Mouse (Mus musculus) adrenal gland, postnatal 36 days (tissue): ENCODE results near the gene Pacs1. TPM values are rescaled to one million over a fixed set of nuclear protein-coding genes. Genes with fewer than 3 reads are reported as not detected.
A peak's percentile ranks its signal among the peaks of the same experiment; 100 is the strongest.
"Not testable (repeated sequence)": the region's sequence is repeated elsewhere in the genome, so short reads cannot be mapped to it uniquely, and the experiment has no call there.

Experiments used
- DNase-seq, 2 experiments: peaks; one replicate each; pipeline ENCODE4 v3.0.0; 2021; ENCODE audit warnings: mixed read lengths in 1 of 2
- total RNA-seq, 2 experiments: library from RNA; stranded (reverse); gene quantifications; 2 replicates each; pipeline ENCODE4 v1.2.3; 2021

Gene Pacs1
- total RNA-seq, 2 experiments from 2014 or later = 15.6 to 23.6 TPM

DNA sequence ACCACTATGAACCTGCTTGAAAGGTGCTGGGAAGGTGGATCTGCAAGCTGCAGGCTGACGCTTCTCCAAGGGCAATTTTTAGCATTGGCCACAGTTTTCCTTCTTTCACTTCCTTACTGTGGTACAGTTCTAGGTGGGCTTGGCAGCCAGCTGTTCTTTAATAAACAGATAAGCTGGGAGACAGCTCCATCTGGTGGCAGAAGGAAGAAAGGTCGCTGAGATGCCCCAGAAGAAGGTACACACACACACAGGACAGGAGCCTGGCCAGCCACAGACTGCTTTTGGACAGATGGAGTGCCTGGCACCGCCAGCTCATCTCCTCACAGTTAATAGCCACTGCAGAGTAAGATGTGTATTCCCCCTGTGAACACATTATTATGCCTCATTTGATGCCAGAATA is 121.6 kb downstream of the Pacs1 start:
- DNase-seq = peak; percentile 41 to 59

GRCm38 (mm10) chr19:5150358-5150757 is 122.6 kb downstream of the Pacs1 start:
- DNase-seq = no peak

GRCm38 (mm10) chr19:5149041-5149440 is 123.9 kb downstream of the Pacs1 start:
- DNase-seq = not testable (repeated sequence)

- DNase-seq = peak; percentile 51 to 63
Measured at GRCm38 (mm10) chr19:5139640-5140039, 133.3 kb downstream of the Pacs1 start.

DNA sequence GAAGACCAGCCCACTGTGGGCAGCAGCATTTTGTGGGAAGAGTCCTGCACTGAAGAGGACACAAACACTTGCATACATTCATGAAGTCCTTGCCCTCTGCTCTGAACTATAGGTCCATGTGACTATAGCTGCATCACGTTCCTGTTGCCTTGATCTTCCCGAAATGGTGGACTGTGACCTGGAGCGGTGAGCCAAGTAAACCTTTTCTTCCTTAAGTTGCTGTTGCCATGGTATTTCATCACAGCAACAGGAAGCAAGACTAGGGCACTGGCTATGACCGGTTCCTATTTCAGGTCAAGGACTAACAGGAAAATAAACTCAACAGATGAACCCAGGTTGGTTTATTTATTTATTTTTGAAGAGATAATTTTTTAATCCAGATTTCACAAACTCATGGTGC is 141.7 kb downstream of the Pacs1 start:
- no peak for DNase-seq

- DNase-seq = no peak
Measured at GRCm38 (mm10) chr19:5129770-5130169, 143.1 kb downstream of the Pacs1 start.

GRCm38 (mm10) chr19:5124055-5124614 is 148.8 kb downstream of the Pacs1 start:
- DNase-seq = no peak

DNA sequence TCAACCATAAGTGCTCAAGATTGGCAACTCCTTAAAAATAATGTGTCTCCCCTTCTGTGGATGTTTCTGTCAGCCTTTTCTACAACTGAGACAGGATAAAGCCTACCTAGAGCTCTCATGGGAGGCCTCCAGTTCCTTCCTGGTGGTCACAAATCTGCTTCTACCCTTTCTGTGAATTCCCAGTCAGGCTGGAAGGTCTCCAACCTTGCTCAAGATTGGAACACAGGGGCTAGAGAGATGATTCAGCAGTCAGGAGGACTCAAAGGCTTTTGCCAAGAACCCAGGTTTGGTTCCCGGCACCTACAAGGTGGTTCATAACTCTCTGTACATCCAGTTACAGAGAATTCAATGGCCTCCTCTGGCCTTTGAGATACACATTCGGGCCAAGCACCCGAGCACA is 149.7 kb downstream of the Pacs1 start:
- DNase-seq = no peak

GRCm38 (mm10) chr19:5122492-5122891 is 150.4 kb downstream of the Pacs1 start:
- no peak for DNase-seq

GRCm38 (mm10) chr19:5118384-5118698 is 154.6 kb downstream of the Pacs1 start, which contains the start of gene Klc2:
Gene Klc2, minus strand, starts transcription at chr19:5118560.
- no peak for DNase-seq

- peak; percentile 93 to 96 for DNase-seq
Measured at GRCm38 (mm10) chr19:5117494-5118383, 155.2 kb downstream of the Pacs1 start.

DNA sequence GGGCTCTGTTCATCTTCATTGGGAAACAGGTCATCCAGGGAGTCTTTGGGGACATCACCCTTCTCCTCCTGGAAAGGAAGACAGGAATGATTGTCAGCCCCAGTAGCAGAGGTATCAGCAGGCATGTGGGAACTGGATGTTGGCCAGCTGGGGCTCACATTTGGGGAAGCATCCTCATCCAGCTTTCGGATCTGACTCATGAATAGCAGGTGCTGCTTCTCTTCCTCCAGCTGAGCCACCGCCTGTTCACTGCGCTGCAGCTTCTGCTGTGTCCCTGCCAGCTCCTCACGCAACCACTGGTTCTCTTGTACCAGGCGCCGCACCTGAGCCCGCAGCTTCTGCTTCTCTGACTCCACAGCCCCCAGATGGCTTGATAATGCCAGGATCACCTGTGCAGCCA is 159.1 kb downstream of the Pacs1 start:
- no peak for DNase-seq

DNA sequence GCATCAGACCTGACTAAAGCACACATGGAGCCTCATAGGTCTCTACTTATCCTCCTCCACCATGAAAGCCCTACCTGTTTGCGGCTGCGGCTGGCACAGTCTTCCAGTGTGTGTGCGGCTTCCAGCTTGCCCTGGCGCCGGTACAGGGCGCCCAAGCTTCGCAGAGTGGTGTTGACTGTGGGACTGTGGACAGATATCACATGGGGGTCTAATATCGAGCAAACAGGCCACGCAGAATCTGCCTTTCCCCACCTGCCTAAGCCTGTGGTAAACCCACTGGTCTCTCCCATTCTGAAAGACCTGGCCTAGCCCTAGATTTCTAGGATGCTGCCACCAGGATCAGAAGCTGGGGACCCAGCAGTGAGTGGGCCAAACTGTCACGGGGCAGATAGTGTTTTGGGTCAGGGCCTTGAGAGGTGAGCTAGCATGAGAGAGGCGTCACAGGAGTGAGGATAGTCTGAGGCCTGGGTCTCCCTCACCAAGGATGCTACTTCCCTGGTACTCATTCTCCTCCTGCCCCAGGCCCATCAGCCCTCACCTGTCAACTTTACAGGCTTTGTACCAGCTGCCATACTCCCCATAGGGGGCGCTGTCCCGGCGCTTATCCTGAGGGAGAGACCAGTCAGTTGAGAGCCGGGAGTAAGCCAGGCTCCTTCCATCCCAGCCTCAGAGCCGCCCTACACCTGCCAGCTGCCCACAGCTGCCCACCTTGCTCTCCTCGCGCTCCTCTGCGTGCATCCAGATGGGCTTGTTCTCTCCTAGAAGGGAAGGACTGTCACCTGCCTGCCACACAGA is 163.1 kb downstream of the Pacs1 start:
- peak in 1 of 2 experiments; percentile 54 for DNase-seq

- DNase-seq = no peak
Measured at GRCm38 (mm10) chr19:5108702-5109101, 164.2 kb downstream of the Pacs1 start.

DNA sequence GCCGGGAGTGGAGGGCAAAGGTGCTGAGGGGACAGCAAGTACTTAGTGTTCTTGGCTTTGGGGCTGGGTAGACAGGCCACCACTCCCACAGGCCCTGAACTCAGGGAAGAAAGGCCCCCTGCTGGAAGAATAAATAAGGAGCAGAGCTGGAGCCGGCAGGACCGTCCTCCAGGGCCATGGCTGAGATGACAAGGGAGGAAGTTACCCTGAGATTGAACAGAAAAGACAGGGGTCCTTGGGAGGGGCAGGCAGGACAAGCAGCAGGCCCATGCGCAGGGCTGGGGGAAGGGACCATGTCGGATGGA is 164.7 kb downstream of the Pacs1 start:
- peak in 1 of 2 experiments; percentile 53 for DNase-seq

- no peak for DNase-seq
Measured at GRCm38 (mm10) chr19:5107556-5108270, 165.2 kb downstream of the Pacs1 start.

DNA sequence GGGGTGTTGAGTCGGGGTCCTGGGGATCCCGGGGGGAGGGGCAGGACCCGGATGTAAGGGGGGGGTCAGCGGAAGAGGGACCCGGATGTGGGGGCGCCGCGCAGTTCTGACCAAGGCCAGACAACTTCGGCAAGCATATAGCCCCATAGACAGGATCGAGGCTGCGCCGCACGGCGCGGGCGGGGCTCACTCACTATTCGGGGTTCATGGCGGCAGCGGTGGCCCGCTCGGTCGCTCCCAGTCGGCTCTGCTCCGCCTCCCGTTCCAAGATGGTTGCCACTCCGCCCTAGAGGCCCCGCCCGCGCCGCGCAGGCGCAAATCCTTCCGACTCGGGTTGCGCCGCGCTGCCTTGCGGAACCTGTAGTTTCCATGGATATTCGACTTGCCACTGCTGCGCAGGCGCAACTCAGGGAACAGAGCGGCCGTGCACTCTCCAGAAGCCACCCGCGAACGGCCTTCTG is 166.2 kb downstream of the Pacs1 start, which contains the start of gene Rab1b:
TSS of gene Rab1b (minus strand) at position 342 of the 461 bp plus-strand sequence.
- peak; percentile 99 for DNase-seq

- DNase-seq = peak in 1 of 2 experiments; percentile 42
Measured at GRCm38 (mm10) chr19:5106074-5106473, 166.8 kb downstream of the Pacs1 start.

- DNase-seq = peak; percentile 75 to 88
Measured at GRCm38 (mm10) chr19:5098363-5099143, 174.4 kb downstream of the Pacs1 start, which contains the start of gene Cnih2. Gene Cnih2, minus strand, starts transcription at chr19:5098521.

DNA sequence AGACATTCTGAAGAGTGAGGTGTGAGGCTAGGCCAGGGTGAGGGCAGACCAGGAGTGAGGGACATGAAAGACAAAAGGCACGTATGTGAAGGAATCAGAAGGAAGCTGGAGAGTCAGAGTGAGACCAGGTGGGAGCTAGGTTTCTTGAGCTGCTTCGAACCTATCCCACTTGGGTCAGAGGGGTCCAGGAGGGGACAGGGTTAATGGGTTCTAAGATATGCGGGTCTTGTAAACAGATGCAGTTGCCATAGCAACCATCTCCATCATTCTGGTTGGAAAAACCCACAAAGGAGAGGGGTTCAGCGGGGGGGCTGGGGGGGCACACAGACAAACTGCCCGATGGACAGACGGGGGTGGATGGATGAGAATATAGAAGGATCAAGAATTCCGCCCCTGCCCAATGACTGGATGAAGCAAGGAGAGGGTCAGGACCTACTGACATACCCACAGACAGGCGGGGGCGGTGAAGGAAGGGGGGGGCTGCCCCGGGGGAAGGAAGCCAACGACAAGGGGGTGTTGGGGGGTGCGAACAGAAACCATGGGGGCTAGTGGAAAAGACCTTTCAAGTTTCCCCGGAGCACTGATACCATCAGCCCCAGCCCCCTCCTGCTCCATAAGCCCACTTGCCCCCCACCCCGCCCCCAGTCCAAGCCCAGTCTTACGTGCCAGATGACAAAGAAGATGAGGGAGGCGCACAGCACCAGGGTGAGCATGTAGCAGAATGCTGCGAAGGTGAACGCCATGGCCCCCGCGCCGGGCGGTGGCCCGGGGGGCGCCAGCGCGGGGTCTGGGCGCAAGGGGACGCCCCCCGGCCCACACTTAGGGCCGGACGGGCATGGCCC is 175.2 kb downstream of the Pacs1 start:
- no peak for DNase-seq
